Mouse (Mus musculus) embryonic facial prominence, embryonic 14.5 days (tissue): ENCODE measurements around the gene Smim7. TPM values are rescaled to one million over a fixed set of nuclear protein-coding genes. Genes with fewer than 3 reads are reported as not detected.

Experiments used
- ATAC-seq: fragments of 200-750 bp; cut with Nextera tagmentation; 2 replicates; pipeline ENCODE4 v1.8.0; 2017; ENCODE audit warnings: low read depth, moderate number of reproducible peaks, moderate TSS enrichment
- DNase-seq: peaks from one replicate; pipeline ENCODE4 v3.0.0-alpha.2; 2015; ENCODE audit warnings: low spot score
- H3K27ac ChIP-seq: fragments of 300-500 bp; sonication (generic); replicated peaks from 2 replicates; pipeline ENCODE4 v1.5.1; 2014; ENCODE audit warnings: low read depth, mild to moderate bottlenecking, low read length, moderate library complexity
- H3K27me3 ChIP-seq: fragments of 300-500 bp; sonication (generic); replicated peaks from 2 replicates; pipeline ENCODE4 v1.6.1; 2014; ENCODE audit warnings: low read length; ENCODE audit not compliant: control insufficient read depth, insufficient read depth
- H3K36me3 ChIP-seq: fragments of 300-500 bp; sonication (generic); 2 replicates; pipeline ENCODE4 v1.6.1; 2014; ENCODE audit warnings: low read length, mixed read lengths; ENCODE audit not compliant: control insufficient read depth, insufficient read depth
- H3K4me1 ChIP-seq: fragments of 300-500 bp; sonication (generic); 2 replicates; pipeline ENCODE4 v1.6.1; 2014; ENCODE audit warnings: antibody characterized with exemption, low read length; ENCODE audit not compliant: control insufficient read depth, insufficient read depth
- H3K4me2 ChIP-seq: fragments of 300-500 bp; sonication (generic); 2 replicates; pipeline ENCODE4 v1.6.1; 2014; ENCODE audit warnings: low read depth, mild to moderate bottlenecking, low read length, moderate library complexity, mixed read lengths
- H3K4me3 ChIP-seq: fragments of 300-500 bp; sonication (generic); 2 replicates; pipeline ENCODE4 v1.5.1; 2014; ENCODE audit warnings: low read depth, mild to moderate bottlenecking, low read length
- H3K9ac ChIP-seq: fragments of 300-500 bp; sonication (generic); 2 replicates; pipeline ENCODE4 v1.6.1; 2014; ENCODE audit warnings: low read depth, mild to moderate bottlenecking, low read length, moderate library complexity, mixed read lengths
- H3K9me3 ChIP-seq: fragments of 300-500 bp; sonication (generic); 2 replicates; pipeline ENCODE4 v1.6.1; 2016; ENCODE audit warnings: low read length; ENCODE audit not compliant: control insufficient read depth
- WGBS: fragments of 180-500 bp; shearing (Covaris S2); extraction: QIAGEN DNeasy Blood & Tissue Kit; methylation state at CpG from one replicate; pipeline ENCODE4 v1.1.7; 2014; 5-methylcytosine and 5-hydroxymethylcytosine counted together
- polyA plus RNA-seq: library from polyadenylated mRNA; unstranded; fragments of >200 nt; fragmentation: Nextera tagmentation; extraction: Ambion mirVana; gene quantifications from 2 replicates; pipeline ENCODE4 v1.2.1, GENCODE M21; 2014

Gene Smim7
- polyA plus RNA-seq, 1 experiment from 2014 or later, result 100 TPM

- Histone ChIP-seq H3K9ac (no peak overlapping the region), H3K4me3 (no peak overlapping the region), H3K27ac (no peak overlapping the region), H3K4me1 (no peaks in the 10 kb centered on the region), H3K9me3 (no peaks in the 10 kb centered on the region), H3K4me2 (no peak overlapping the region), H3K36me3 (peaks cover 23% of the 10 kb centered on the region), H3K27me3 (no peaks in the 10 kb centered on the region)
- 43% methylated on average over 4 of the region's 4 CpGs for WGBS
- ATAC-seq (no peak), DNase-seq (no peak)
Measured at GRCm38 (mm10) chr8:72555770-72556169, 15.1 kb downstream of the Smim7 start.

- Histone ChIP-seq H3K9ac (peak overlapping the region; percentile 80), H3K27me3 (no peaks in the 10 kb centered on the region), H3K4me3 (peak overlapping the region; percentile 98), H3K9me3 (no peaks in the 10 kb centered on the region), H3K4me1 (peaks cover 20% of the 10 kb centered on the region), H3K4me2 (peak overlapping the region; percentile 86), H3K36me3 (peaks cover 14% of the 10 kb centered on the region; the same call in 1 of the 2 replicates), H3K27ac (peak overlapping the region; percentile 94)
- DNase-seq (peak; percentile 68), ATAC-seq (no peak)
- WGBS, result 6% methylated on average over 5 of the region's 5 CpGs
Measured at GRCm38 (mm10) chr8:72549314-72549892, 21.5 kb downstream of the Smim7 start.

GRCm38 (mm10) chr8:72548644-72549313, 22.1 kb downstream of the Smim7 start:
- Histone ChIP-seq H3K36me3 (peaks cover 20% of the 10 kb centered on the region; the same call in 1 of the 2 replicates), H3K4me2 (peak overlapping the region; percentile 86), H3K9me3 (no peaks in the 10 kb centered on the region), H3K27me3 (no peaks in the 10 kb centered on the region), H3K4me1 (peaks cover 20% of the 10 kb centered on the region), H3K4me3 (peak overlapping the region; percentile 98), H3K27ac (peak overlapping the region; percentile 94), H3K9ac (peak overlapping the region; percentile 80)
- WGBS, result under 1% methylated on average over 32 of the region's 45 CpGs
- no peak for ATAC-seq
- DNase-seq, result peak; percentile 10

GRCm38 (mm10) chr8:72547802-72548643, 22.9 kb downstream of the Smim7 start, which contains the start of gene Med26:
Gene Med26 (minus strand): TSS chr8:72548270.
- Histone ChIP-seq H3K9me3 (no peaks in the 10 kb centered on the region), H3K4me2 (peak within 1 kb of the TSS; percentile 86), H3K4me3 (peak within 1 kb of the TSS; percentile 98), H3K9ac (peak within 1 kb of the TSS; percentile 97), H3K27me3 (no peaks in the 10 kb centered on the region), H3K27ac (peak within 1 kb of the TSS; percentile 94), H3K4me1 (peaks cover 20% of the 10 kb centered on the region), H3K36me3 (peaks cover 27% of the 10 kb centered on the region; the same call in 1 of the 2 replicates)
- WGBS, result under 1% methylated on average over 34 of the region's 92 CpGs
- DNase-seq (peak; percentile 100), ATAC-seq (peak; percentile 97)

- peaks cover 20% of the 10 kb centered on the region for H3K4me1 ChIP-seq
- ATAC-seq, result no peak
- DNase-seq, result no peak
Measured at GRCm38 (mm10) chr8:72547122-72547801, 23.6 kb downstream of the Smim7 start.

GRCm38 (mm10) chr8:72539234-72539633, 31.7 kb downstream of the Smim7 start:
- Histone ChIP-seq H3K4me2 (no peak overlapping the region), H3K4me1 (no peaks in the 10 kb centered on the region)
- ATAC-seq, result no peak

More at GRCm38 (mm10) chr8:72547122-72547801, 23.6 kb downstream of the Smim7 start:
- Histone ChIP-seq H3K36me3 (peaks cover 27% of the 10 kb centered on the region; the same call in 1 of the 2 replicates), H3K27me3 (no peaks in the 10 kb centered on the region), H3K4me3 (peak overlapping the region; percentile 98), H3K27ac (peak overlapping the region; percentile 80), H3K9me3 (no peaks in the 10 kb centered on the region), H3K9ac (peak overlapping the region; percentile 97), H3K4me2 (peak overlapping the region; percentile 80)
- WGBS, result 3% methylated on average over 17 of the region's 27 CpGs

GRCm38 (mm10) chr8:72534888-72535287, 36.0 kb downstream of the Smim7 start:
- ATAC-seq (no peak), DNase-seq (no peak)
- H3K36me3 ChIP-seq, result no peaks in the 10 kb centered on the region
- H3K4me2 ChIP-seq, result no peak overlapping the region
- H3K27ac ChIP-seq, result no peak overlapping the region
- H3K4me1 ChIP-seq, result no peaks in the 10 kb centered on the region
- no peak overlapping the region for H3K9ac ChIP-seq
- H3K4me3 ChIP-seq, result no peak overlapping the region
- H3K9me3 ChIP-seq, result no peaks in the 10 kb centered on the region
- H3K27me3 ChIP-seq, result no peaks in the 10 kb centered on the region
- WGBS, result 97% methylated on average over 3 of the region's 3 CpGs

More at GRCm38 (mm10) chr8:72539234-72539633, 31.7 kb downstream of the Smim7 start:
- H3K27ac ChIP-seq, result no peak overlapping the region
- H3K9ac ChIP-seq, result no peak overlapping the region
- H3K4me3 ChIP-seq, result no peak overlapping the region
- H3K36me3 ChIP-seq, result peaks cover 12% of the 10 kb centered on the region; the same call in 1 of the 2 replicates
- DNase-seq, result no peak
- no peaks in the 10 kb centered on the region for H3K9me3 ChIP-seq
- no peaks in the 10 kb centered on the region for H3K27me3 ChIP-seq

- no peak overlapping the region for H3K27ac ChIP-seq
- ATAC-seq (no peak), DNase-seq (no peak)
- H3K9me3 ChIP-seq, result no peaks in the 10 kb centered on the region
- H3K36me3 ChIP-seq, result no peaks in the 10 kb centered on the region
- no peak overlapping the region for H3K4me2 ChIP-seq
- no peak overlapping the region for H3K4me3 ChIP-seq
- no peak overlapping the region for H3K9ac ChIP-seq
- WGBS, result 89% methylated on average over 1 of the region's 1 CpGs
- no peaks in the 10 kb centered on the region for H3K4me1 ChIP-seq
- no peaks in the 10 kb centered on the region for H3K27me3 ChIP-seq
Measured at GRCm38 (mm10) chr8:72532103-72532502, 38.8 kb downstream of the Smim7 start.
